Mouse (Mus musculus) MEL (cell line): ENCODE data around the gene Myl4. TPM values are rescaled to one million over a fixed set of nuclear protein-coding genes. Genes with fewer than 3 reads are reported as not detected.

ENCODE experiments used
- DNase-seq: peaks from one replicate; pipeline ENCODE4 v3.0.0; 2011; ENCODE audit warnings: low read depth, low spot score
- H3K27ac ChIP-seq: 2 replicates; pipeline ENCODE4 v1.5.1; 2012; ENCODE audit warnings: low read depth, mild to moderate bottlenecking, control low read depth, low read length, moderate library complexity; ENCODE audit not compliant: control insufficient read depth
- H3K27me3 ChIP-seq, 2 experiments: fragments of 150-350 bp in 1 of 2; sonication (generic) in 1 of 2; 2 replicates each; pipeline ENCODE4 v1.6.1; 2012; ENCODE audit warnings: low read length in 2 of 2, mild to moderate bottlenecking in 2 of 2, improper control_type of control experiment in 1 of 2, moderate library complexity in 1 of 2; ENCODE audit not compliant: insufficient read depth in 2 of 2, control insufficient read depth in 1 of 2
- H3K36me3 ChIP-seq, 2 experiments: 2 replicates each; pipeline ENCODE4 v1.6.1; 2012 to 2014; ENCODE audit warnings: low read length in 2 of 2, improper control_type of control experiment in 1 of 2, inconsistent platforms in 1 of 2, mild to moderate bottlenecking in 1 of 2; ENCODE audit not compliant: insufficient read depth in 2 of 2, control insufficient read depth in 1 of 2
- H3K4me1 ChIP-seq, 2 experiments: fragments of 150-350 bp in 1 of 2; sonication (generic) in 1 of 2; 2 replicates each; pipeline ENCODE4 v1.6.1; 2012; ENCODE audit warnings: low read length in 2 of 2, improper control_type of control experiment in 1 of 2, mild to moderate bottlenecking in 1 of 2; ENCODE audit not compliant: insufficient read depth in 2 of 2, control insufficient read depth in 1 of 2
- H3K4me3 ChIP-seq, 2 experiments: fragments of 150-350 bp in 1 of 2; sonication (generic) in 1 of 2; 2 replicates each; pipeline ENCODE4 v1.5.1; 2012; ENCODE audit warnings: low read depth in 2 of 2, low read length in 2 of 2, mild to moderate bottlenecking in 2 of 2, moderate library complexity in 2 of 2, control low read depth in 1 of 2, improper control_type of control experiment in 1 of 2; ENCODE audit not compliant: control insufficient read depth in 1 of 2, insufficient read depth in 1 of 2
- H3K79me2 ChIP-seq: 2 replicates; pipeline ENCODE4 v1.6.1; 2012; ENCODE audit warnings: mild to moderate bottlenecking, low read length, moderate library complexity; ENCODE audit not compliant: control insufficient read depth, poor library complexity, insufficient read depth
- H3K9ac ChIP-seq: 2 replicates; pipeline ENCODE4 v1.6.1; 2012; ENCODE audit warnings: low read depth, mild to moderate bottlenecking, control low read depth, low read length, moderate library complexity; ENCODE audit not compliant: control insufficient read depth, poor library complexity, severe bottlenecking
- H3K9me3 ChIP-seq: fragments of 150-350 bp; sonication (generic); replicated peaks from 2 replicates; pipeline ENCODE4 v1.6.1; 2012; ENCODE audit warnings: mild to moderate bottlenecking, low read length, improper control_type of control experiment, moderate library complexity; ENCODE audit not compliant: insufficient read depth
- BHLHE40 ChIP-seq: IDR thresholded peaks from 2 replicates; pipeline ENCODE4 v1.6.1; 2012; ENCODE audit warnings: low read depth, mild to moderate bottlenecking, inconsistent platforms, low read length, improper control_type of control experiment, borderline replicate concordance
- ELF1 ChIP-seq: IDR thresholded peaks from 2 replicates; pipeline ENCODE4 v1.6.1; 2014; ENCODE audit warnings: low read depth, mild to moderate bottlenecking, inconsistent platforms, low read length, improper control_type of control experiment, moderate library complexity
- EP300 ChIP-seq, 2 experiments: IDR thresholded peaks; 2 replicates each; pipeline ENCODE4 v1.6.1; 2011; ENCODE audit warnings: improper control_type of control experiment in 2 of 2, low read length in 2 of 2, low read depth in 1 of 2, mild to moderate bottlenecking in 1 of 2
- ETS1 ChIP-seq: IDR thresholded peaks from 2 replicates; pipeline ENCODE4 v1.6.1; 2012; ENCODE audit warnings: low read depth, mild to moderate bottlenecking, inconsistent platforms, low read length, improper control_type of control experiment, moderate library complexity
- GATA1 ChIP-seq: IDR thresholded peaks from 2 replicates; pipeline ENCODE4 v1.6.1; 2011; ENCODE audit warnings: low read depth, low read length, improper control_type of control experiment
- JUND ChIP-seq: IDR thresholded peaks from 2 replicates; pipeline ENCODE4 v1.6.1; 2011; ENCODE audit warnings: low read depth, mild to moderate bottlenecking, improper control_type of control experiment, low read length
- MAX ChIP-seq: IDR thresholded peaks from 2 replicates; pipeline ENCODE4 v1.6.1; 2011; ENCODE audit warnings: low read length, improper control_type of control experiment
- MEF2A ChIP-seq: IDR thresholded peaks from 2 replicates; pipeline ENCODE4 v1.6.1; 2014; ENCODE audit warnings: low read depth, mild to moderate bottlenecking, inconsistent platforms, low read length, improper control_type of control experiment; ENCODE audit not compliant: poor library complexity, insufficient replicate concordance, severe bottlenecking; ENCODE audit errors: extremely low read depth
- MXI1 ChIP-seq: IDR thresholded peaks from 2 replicates; pipeline ENCODE4 v1.6.1; 2011; ENCODE audit warnings: mild to moderate bottlenecking, low read depth, low read length, improper control_type of control experiment
- MYB ChIP-seq: IDR thresholded peaks from 2 replicates; pipeline ENCODE4 v1.6.1; 2011; ENCODE audit warnings: mild to moderate bottlenecking, low read depth, low read length, improper control_type of control experiment
- NELFE ChIP-seq: IDR thresholded peaks from 2 replicates; pipeline ENCODE4 v1.6.1; 2011; ENCODE audit warnings: low read depth, low read length, improper control_type of control experiment
- POLR2A ChIP-seq, 2 experiments: IDR thresholded peaks; 2 replicates each; pipeline ENCODE4 v1.6.1; 2011 to 2012; ENCODE audit warnings: low read length in 2 of 2, mild to moderate bottlenecking in 2 of 2, control low read depth in 1 of 2, improper control_type of control experiment in 1 of 2, low read depth in 1 of 2, moderate library complexity in 1 of 2; ENCODE audit not compliant: control insufficient read depth in 1 of 2, insufficient read depth in 1 of 2, poor library complexity in 1 of 2
- POLR2AphosphoS5 ChIP-seq: IDR thresholded peaks from 2 replicates; pipeline ENCODE4 v1.6.1; 2012; ENCODE audit warnings: low read depth, borderline replicate concordance, mild to moderate bottlenecking, inconsistent platforms, low read length, moderate library complexity, mixed read lengths
- RAD21 ChIP-seq: IDR thresholded peaks from 2 replicates; pipeline ENCODE4 v1.6.1; 2011; ENCODE audit warnings: mild to moderate bottlenecking, low read depth, low read length, improper control_type of control experiment
- SIN3A ChIP-seq: IDR thresholded peaks from 2 replicates; pipeline ENCODE4 v1.6.1; 2012; ENCODE audit warnings: low read length, improper control_type of control experiment, inconsistent platforms
- USF1 ChIP-seq: IDR thresholded peaks from 2 replicates; pipeline ENCODE4 v1.6.1; 2014; ENCODE audit warnings: low read depth, mild to moderate bottlenecking, inconsistent platforms, low read length, improper control_type of control experiment, moderate library complexity
- ZKSCAN1 ChIP-seq: IDR thresholded peaks from 2 replicates; pipeline ENCODE4 v1.6.1; 2012; ENCODE audit warnings: low read depth, mild to moderate bottlenecking, inconsistent platforms, low read length, improper control_type of control experiment, moderate library complexity
- ZMIZ1 ChIP-seq: IDR thresholded peaks from 2 replicates; pipeline ENCODE4 v1.6.1; 2012; ENCODE audit warnings: low read depth, mild to moderate bottlenecking, inconsistent platforms, low read length, improper control_type of control experiment, moderate library complexity
- ZNF384 ChIP-seq: IDR thresholded peaks from 2 replicates; pipeline ENCODE4 v1.6.1; 2012; ENCODE audit warnings: low read depth, mild to moderate bottlenecking, inconsistent platforms, low read length, improper control_type of control experiment
- polyA plus RNA-seq, 2 experiments: library from polyadenylated mRNA; stranded (reverse) in 1 of 2; unstranded in 1 of 2; fragments of >175 nt in 1 of 2; fragments of >200 nt in 1 of 2; gene quantifications; 2 replicates each; pipeline versions ENCODE4 v1.2.1 to v1.2.4; 2012; ENCODE audit warnings: low replicate concordance in 2 of 2, low read depth in 1 of 2; ENCODE audit not compliant: insufficient read length in 2 of 2, insufficient read depth in 1 of 2, missing spikeins in 1 of 2
- total RNA-seq: library from RNA; depleted of rRNA; stranded (reverse); fragments of 300-350 nt; gene quantifications from 2 replicates; pipeline ENCODE4 v1.2.3, GENCODE M21; 2012

Myl4 gene
- total and polyA plus RNA-seq, 3 experiments, result 0.29 to 1.3 TPM; not detected in 1

- TF ChIP-seq ELF1 (no peak), RAD21 (no peak)
These were observed 58.7 kb downstream of the Myl4 start (continued) for GRCm38 (mm10) chr11:104609033-104609684.

- no peaks in the 10 kb centered on the region for H3K79me2 ChIP-seq
- peak overlapping the region; percentile 42 for H3K27ac ChIP-seq
- H3K27me3 ChIP-seq, result no peaks in the 10 kb centered on the region
- H3K9ac ChIP-seq, result no peak overlapping the region
- H3K4me1 ChIP-seq, result peaks cover 18 to 50% of the 10 kb centered on the region in 2 experiments
- TF ChIP-seq POLR2AphosphoS5 (no peak), MYB (no peak), SIN3A (no peak; the same call in 1 of the 2 replicates), JUND (no peak), RAD21 (no peak), GATA1 (no peak), MEF2A (no peak), USF1 (no peak), ETS1 (no peak), MXI1 (no peak), POLR2A (IDR thresholded peaks at IDR 0.05; ENCODE audit: control insufficient read depth in 1 of 2, insufficient read depth in 1 of 2, low read depth in 1 of 2, low read length in 2 of 2, poor library complexity in 1 of 2) (no peak), ZMIZ1 (no peak), EP300 (IDR thresholded peaks at IDR 0.05; ENCODE audit: low read depth in 1 of 2, low read length in 2 of 2) (no peak), NELFE (no peak), ZKSCAN1 (no peak), MAX (no peak), BHLHE40 (no peak), ZNF384 (no peak)
- DNase-seq, result no peak
- no peak overlapping the region for H3K4me3 ChIP-seq
- H3K36me3 ChIP-seq, result peaks cover 0 to 45% of the 10 kb centered on the region in 2 experiments; a peak in 2 of 4 replicates
- no peaks in the 10 kb centered on the region for H3K9me3 ChIP-seq
These were observed 59.3 kb downstream of the Myl4 start for GRCm38 (mm10) chr11:104609733-104610132.
